Mouse (Mus musculus) intestine, embryonic 14.5 days (tissue): ENCODE results near the gene Gadd45a. TPM values are rescaled to one million over a fixed set of nuclear protein-coding genes. Genes with fewer than 3 reads are reported as not detected.
A peak's percentile ranks its signal among the peaks of the same experiment; 100 is the strongest.

Experiments
- ATAC-seq: fragments of 200-750 bp; cut with Nextera tagmentation; replicated peaks from 2 replicates; pipeline ENCODE4 v1.8.0; 2017; ENCODE audit warnings: low read depth, moderate number of reproducible peaks, moderate TSS enrichment, moderate library complexity; ENCODE audit not compliant: low FRiP score, low TSS enrichment
- DNase-seq: peaks from one replicate; pipeline ENCODE4 v3.0.0-alpha.2; 2018; ENCODE audit warnings: low spot score
- H3K27ac ChIP-seq: fragments of 300-500 bp; sonication (generic); 2 replicates; pipeline ENCODE4 v1.5.1; 2014; ENCODE audit warnings: low read depth, mild to moderate bottlenecking, control low read depth
- H3K27me3 ChIP-seq: fragments of 300-500 bp; sonication (generic); replicated peaks from 2 replicates; pipeline ENCODE4 v1.6.1; 2014; ENCODE audit warnings: low read length, control low read depth; ENCODE audit not compliant: control insufficient read depth, insufficient read depth
- H3K36me3 ChIP-seq: fragments of 300-500 bp; sonication (generic); 2 replicates; pipeline ENCODE4 v1.6.1; 2014; ENCODE audit warnings: low read length, control low read depth; ENCODE audit not compliant: control insufficient read depth, insufficient read depth
- H3K4me1 ChIP-seq: fragments of 300-500 bp; sonication (generic); replicated peaks from 2 replicates; pipeline ENCODE4 v1.6.1; 2014; ENCODE audit warnings: low read length, control low read depth, mixed read lengths; ENCODE audit not compliant: control insufficient read depth, insufficient read depth
- H3K4me2 ChIP-seq: fragments of 300-500 bp; sonication (generic); 2 replicates; pipeline ENCODE4 v1.6.1; 2014; ENCODE audit warnings: low read length
- H3K4me3 ChIP-seq: fragments of 300-500 bp; sonication (generic); 2 replicates; pipeline ENCODE4 v1.5.1; 2014; ENCODE audit warnings: low read depth, low read length, control low read depth, mixed read lengths
- H3K9ac ChIP-seq: fragments of 300-500 bp; sonication (generic); 2 replicates; pipeline ENCODE4 v1.6.1; 2014; ENCODE audit warnings: mild to moderate bottlenecking, low read length
- H3K9me3 ChIP-seq: fragments of 300-500 bp; sonication (generic); 2 replicates; pipeline ENCODE4 v1.6.1; 2016; ENCODE audit warnings: low read length, control low read depth; ENCODE audit not compliant: control insufficient read depth
- WGBS: fragments of 180-500 bp; shearing (Covaris S2); extraction: QIAGEN DNeasy Blood & Tissue Kit; methylation state at CpG from one replicate; pipeline ENCODE4 v1.1.7; 2014; 5-methylcytosine and 5-hydroxymethylcytosine counted together
- polyA plus RNA-seq: library from polyadenylated mRNA; unstranded; fragments of >200 nt; fragmentation: Nextera tagmentation; extraction: Ambion mirVana; gene quantifications from 2 replicates; pipeline ENCODE4 v1.2.1, GENCODE M21; 2014

Gadd45a gene
- 21.3 and 26.2 TPM in 2 replicates for polyA plus RNA-seq

GRCm38 (mm10) chr6:67036837-67037628 is at the start of gene Gadd45a:
Gadd45a (minus strand) TSS chr6:67037457.
- H3K27me3 ChIP-seq: no peaks in the 10 kb centered on the region
- DNase-seq: peak; percentile 93
- H3K4me3 ChIP-seq: peak within 1 kb of the TSS; percentile 82
- no peaks in the 10 kb centered on the region for H3K9me3 ChIP-seq
- H3K9ac ChIP-seq: peak within 1 kb of the TSS; percentile 77
- WGBS: 0% methylated on average over 69 of the region's 69 CpGs
- peaks cover 7% of the 10 kb centered on the region; the same call in 1 of the 2 replicates for H3K4me1 ChIP-seq
- H3K36me3 ChIP-seq: no peaks in the 10 kb centered on the region
- H3K27ac ChIP-seq: peak within 1 kb of the TSS; percentile 94
- ATAC-seq: peak; percentile 98
- H3K4me2 ChIP-seq: peak within 1 kb of the TSS; percentile 65

DNA sequence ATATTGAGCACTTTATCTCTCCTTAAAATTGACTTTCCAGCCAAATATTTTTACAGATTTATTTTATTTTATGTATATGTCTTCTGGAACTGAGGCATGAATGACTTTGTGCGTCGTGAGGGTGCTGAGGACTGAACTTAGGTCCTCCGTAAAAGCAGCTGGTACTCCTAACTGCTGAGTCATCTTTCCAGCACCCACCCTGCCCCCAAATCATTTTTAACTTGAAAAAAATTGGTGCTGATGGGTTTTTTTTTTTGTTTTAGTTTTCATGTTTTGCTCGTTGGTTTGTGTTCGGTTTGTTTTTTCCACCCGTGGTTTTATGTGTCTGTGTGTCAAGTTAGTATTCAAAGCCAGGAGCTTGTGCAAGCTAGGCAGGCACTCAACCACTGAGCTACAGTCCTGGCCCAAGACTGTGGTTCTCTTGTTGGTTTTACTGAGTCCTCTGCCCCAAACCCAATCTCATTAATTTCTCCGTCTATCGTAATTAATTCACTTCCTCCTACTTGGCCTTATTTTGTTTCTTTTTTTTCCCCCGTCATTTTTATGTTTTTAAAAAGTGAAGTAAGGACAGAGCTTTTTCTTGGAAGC is 48.7 kb upstream of the Gadd45a start:
- 88% methylated on average over 9 of the region's 9 CpGs for WGBS
- Histone ChIP-seq H3K4me3 (no peak overlapping the region), H3K9me3 (no peaks in the 10 kb centered on the region), H3K27ac (no peak overlapping the region), H3K4me2 (no peak overlapping the region), H3K9ac (no peak overlapping the region), H3K27me3 (no peaks in the 10 kb centered on the region), H3K4me1 (no peaks in the 10 kb centered on the region), H3K36me3 (no peaks in the 10 kb centered on the region)
- ATAC-seq (no peak), DNase-seq (no peak)

GRCm38 (mm10) chr6:67084465-67084864 is 47.2 kb upstream of the Gadd45a start:
- no peaks in the 10 kb centered on the region for H3K36me3 ChIP-seq
- H3K9me3 ChIP-seq: no peaks in the 10 kb centered on the region
- ATAC-seq (no peak), DNase-seq (no peak)
- H3K4me2 ChIP-seq: no peak overlapping the region
- H3K4me3 ChIP-seq: no peak overlapping the region
- no peaks in the 10 kb centered on the region for H3K27me3 ChIP-seq
- H3K4me1 ChIP-seq: no peaks in the 10 kb centered on the region
- WGBS: 88% methylated on average over 2 of the region's 2 CpGs
- no peak overlapping the region for H3K9ac ChIP-seq
- no peak overlapping the region for H3K27ac ChIP-seq

- Histone ChIP-seq H3K27me3 (no peaks in the 10 kb centered on the region), H3K27ac (no peak overlapping the region), H3K4me2 (no peak overlapping the region), H3K9ac (no peak overlapping the region), H3K9me3 (no peaks in the 10 kb centered on the region), H3K4me1 (peaks cover 15% of the 10 kb centered on the region; the same call in 1 of the 2 replicates), H3K36me3 (no peaks in the 10 kb centered on the region), H3K4me3 (no peak overlapping the region)
- ATAC-seq (no peak), DNase-seq (no peak)
- WGBS: 90% methylated on average over 4 of the region's 4 CpGs
These were observed 43.9 kb upstream of the Gadd45a start for GRCm38 (mm10) chr6:67081141-67081540.

- Histone ChIP-seq H3K36me3 (no peaks in the 10 kb centered on the region), H3K9me3 (no peaks in the 10 kb centered on the region), H3K4me2 (no peak overlapping the region), H3K4me1 (peaks cover 15% of the 10 kb centered on the region; the same call in 1 of the 2 replicates), H3K9ac (no peak overlapping the region), H3K4me3 (no peak overlapping the region), H3K27me3 (no peaks in the 10 kb centered on the region), H3K27ac (peak overlapping the region; percentile 79)
- WGBS: 74% methylated on average over 3 of the region's 3 CpGs
- DNase-seq (peak; percentile 45), ATAC-seq (no peak)
These were observed 40.8 kb upstream of the Gadd45a start for GRCm38 (mm10) chr6:67078076-67078475.

DNA sequence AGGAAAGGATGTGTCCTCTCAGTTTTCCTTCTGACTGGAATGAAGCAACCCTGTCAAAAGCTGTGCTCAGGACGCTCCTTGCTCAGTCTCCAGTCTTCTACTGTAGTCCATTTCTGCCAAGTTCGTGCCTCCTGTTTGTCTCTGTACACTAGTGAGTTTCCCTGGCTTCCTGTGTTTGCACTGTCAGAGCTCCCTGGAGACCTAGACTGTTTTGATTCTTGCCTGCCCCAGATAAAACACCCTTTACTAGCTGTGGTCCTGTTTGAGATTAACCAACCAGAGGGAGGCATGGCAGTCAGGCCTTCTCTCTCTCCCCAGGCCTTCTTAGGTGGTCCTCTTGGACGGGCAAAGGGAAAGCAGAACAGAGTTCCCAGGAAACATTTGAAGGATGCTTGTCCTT is 40.2 kb upstream of the Gadd45a start:
- Histone ChIP-seq H3K4me3 (no peak overlapping the region), H3K9ac (no peak overlapping the region), H3K9me3 (no peaks in the 10 kb centered on the region), H3K4me2 (no peak overlapping the region), H3K27me3 (no peaks in the 10 kb centered on the region), H3K4me1 (peaks cover 15% of the 10 kb centered on the region; the same call in 1 of the 2 replicates), H3K36me3 (no peaks in the 10 kb centered on the region), H3K27ac (peak overlapping the region; percentile 79)
- 17% methylated on average over 3 of the region's 3 CpGs for WGBS
- ATAC-seq: no peak
- DNase-seq: peak; percentile 50

- DNase-seq (peak; percentile 21), ATAC-seq (no peak)
- H3K36me3 ChIP-seq: no peaks in the 10 kb centered on the region
- H3K9me3 ChIP-seq: no peaks in the 10 kb centered on the region
- no peak overlapping the region for H3K27ac ChIP-seq
- no peak overlapping the region for H3K4me3 ChIP-seq
- peaks cover 15% of the 10 kb centered on the region; the same call in 1 of the 2 replicates for H3K4me1 ChIP-seq
- WGBS: 44% methylated on average over 1 of the region's 1 CpGs
- no peaks in the 10 kb centered on the region for H3K27me3 ChIP-seq
- H3K9ac ChIP-seq: no peak overlapping the region
- no peak overlapping the region for H3K4me2 ChIP-seq
These were observed 39.1 kb upstream of the Gadd45a start for GRCm38 (mm10) chr6:67076348-67076747.

- Histone ChIP-seq H3K9ac (no peak overlapping the region), H3K27me3 (no peaks in the 10 kb centered on the region), H3K4me1 (peaks cover 16% of the 10 kb centered on the region; the same call in 1 of the 2 replicates), H3K4me2 (no peak overlapping the region), H3K27ac (no peak overlapping the region), H3K9me3 (no peaks in the 10 kb centered on the region), H3K36me3 (no peaks in the 10 kb centered on the region), H3K4me3 (no peak overlapping the region)
- ATAC-seq: no peak
- DNase-seq: no peak
These were observed 37.6 kb upstream of the Gadd45a start for GRCm38 (mm10) chr6:67074868-67075267.
